Mouse (Mus musculus) midbrain, embryonic 15.5 days (tissue): ENCODE measurements at regions not wholly inside any gene's neighbourhood (a gene's known extent, or its start where the extent isn't known, plus 50 kb on each side); places are given as distances from the start of the nearest gene placed in this dataset.

Source experiments
- ATAC-seq: fragments of 200-750 bp; cut with Nextera tagmentation; replicated peaks from 2 replicates; pipeline ENCODE4 v1.8.0; 2017; ENCODE audit warnings: moderate TSS enrichment
- H3K27ac ChIP-seq: fragments of 300-500 bp; sonication (generic); 2 replicates; pipeline ENCODE4 v1.5.1; 2015; ENCODE audit warnings: mild to moderate bottlenecking, inconsistent platforms
- H3K27me3 ChIP-seq: fragments of 300-500 bp; sonication (generic); replicated peaks from 2 replicates; pipeline ENCODE4 v1.6.1; 2015; ENCODE audit warnings: inconsistent platforms
- H3K36me3 ChIP-seq: fragments of 300-500 bp; sonication (generic); replicated peaks from 2 replicates; pipeline ENCODE4 v1.6.1; 2015; ENCODE audit warnings: inconsistent platforms
- H3K4me1 ChIP-seq: fragments of 300-500 bp; sonication (generic); 2 replicates; pipeline ENCODE4 v1.6.1; 2015; ENCODE audit warnings: inconsistent platforms
- H3K4me2 ChIP-seq: fragments of 300-500 bp; sonication (generic); 2 replicates; pipeline ENCODE4 v1.6.1; 2015; ENCODE audit warnings: inconsistent platforms, mild to moderate bottlenecking, moderate library complexity
- H3K4me3 ChIP-seq: fragments of 300-500 bp; sonication (generic); 2 replicates; pipeline ENCODE4 v1.5.1; 2015; ENCODE audit warnings: mild to moderate bottlenecking, inconsistent platforms
- H3K9ac ChIP-seq: fragments of 300-500 bp; sonication (generic); 2 replicates; pipeline ENCODE4 v1.6.1; 2015; ENCODE audit warnings: mild to moderate bottlenecking, inconsistent platforms
- H3K9me3 ChIP-seq: fragments of 300-500 bp; sonication (generic); 2 replicates; pipeline ENCODE4 v1.6.1; 2016; ENCODE audit warnings: inconsistent platforms
- WGBS: fragments of 180-500 bp; shearing (Covaris S2); methylation state at CpG from one replicate; pipeline ENCODE4 v1.1.7; 2015; ENCODE audit warnings: mixed read lengths; 5-methylcytosine and 5-hydroxymethylcytosine counted together

DNA sequence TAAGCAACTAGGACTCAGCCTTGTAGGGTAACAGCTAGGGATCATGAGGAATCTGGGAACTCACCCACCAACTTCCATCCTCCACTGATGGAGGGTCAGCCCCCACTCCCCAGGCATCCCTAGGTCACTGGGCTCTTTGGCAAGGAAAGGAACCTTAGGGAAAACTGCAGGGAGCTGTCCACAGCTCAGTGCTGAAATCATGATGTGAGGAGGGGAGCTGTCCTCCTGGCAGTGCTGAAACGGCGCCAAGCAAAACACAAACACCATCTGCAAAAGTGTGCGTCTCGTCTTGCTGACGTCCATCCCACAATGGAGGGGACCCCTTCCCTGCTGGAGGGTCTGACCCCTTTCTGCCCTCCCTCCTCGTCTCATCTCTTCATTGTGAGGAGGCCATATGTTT is 68.6 kb upstream of the Rph3a start:
- Histone ChIP-seq H3K4me3 (no peak overlapping the region), H3K9ac (no peak overlapping the region), H3K4me1 (peaks cover 8% of the 10 kb centered on the region), H3K4me2 (no peak overlapping the region), H3K36me3 (no peaks in the 10 kb centered on the region), H3K27me3 (no peaks in the 10 kb centered on the region), H3K27ac (no peak overlapping the region), H3K9me3 (no peaks in the 10 kb centered on the region)
- ATAC-seq, result no peak
- 22% methylated on average over 6 of the region's 6 CpGs for WGBS

DNA sequence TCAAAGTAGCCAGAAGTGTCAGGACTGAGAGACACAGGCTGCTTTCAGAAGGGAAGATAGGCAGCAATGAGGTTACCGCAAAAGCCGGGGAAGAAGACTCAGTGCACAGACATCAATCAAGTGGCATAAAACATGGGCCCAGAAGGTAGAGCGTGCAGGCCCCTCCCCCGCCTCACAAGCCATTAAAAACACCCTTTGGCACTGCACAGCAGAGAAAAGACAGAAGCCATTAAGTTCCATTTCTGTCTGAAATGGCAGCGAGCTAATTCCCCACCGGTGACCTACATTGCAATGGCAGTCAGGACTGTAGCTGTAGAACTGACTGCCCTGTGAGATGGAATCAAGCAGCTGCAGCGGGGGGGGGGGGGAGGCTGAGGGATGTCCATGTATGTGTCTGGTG is 66.8 kb upstream of the Rph3a start:
- Histone ChIP-seq H3K27ac (peak overlapping the region; percentile 57), H3K9ac (no peak overlapping the region), H3K4me1 (peaks cover 8% of the 10 kb centered on the region), H3K9me3 (no peaks in the 10 kb centered on the region), H3K4me2 (no peak overlapping the region), H3K27me3 (no peaks in the 10 kb centered on the region), H3K4me3 (no peak overlapping the region), H3K36me3 (no peaks in the 10 kb centered on the region)
- 57% methylated on average over 6 of the region's 7 CpGs for WGBS
- no peak for ATAC-seq

DNA sequence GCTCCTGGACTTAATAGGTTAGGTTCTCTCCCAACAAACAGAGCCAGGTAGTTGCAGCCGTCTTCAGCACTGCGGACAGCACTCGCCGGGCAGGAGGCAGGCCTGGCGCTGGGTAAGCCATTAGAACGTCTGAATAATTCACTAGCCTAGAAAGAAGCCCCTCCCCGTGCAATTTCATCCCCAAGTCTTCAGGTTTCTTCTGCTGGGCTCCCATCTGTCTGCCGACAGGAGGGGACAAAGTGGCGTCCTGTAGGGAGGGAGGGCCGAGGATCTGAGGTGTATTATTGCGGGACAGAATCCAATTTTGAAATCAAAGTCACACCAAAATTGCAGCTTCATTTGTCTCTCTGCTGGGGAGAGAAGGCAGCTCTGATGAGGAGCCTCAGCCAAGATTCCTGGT is 58.9 kb upstream of the Rph3a start:
- H3K27ac ChIP-seq, result 0 out of 2 replicates have a peak overlapping the region, but pooled peaks have one; percentile 36
- H3K9ac ChIP-seq, result no peak overlapping the region
- ATAC-seq, result no peak; the same call in 1 of the 2 replicates
- H3K36me3 ChIP-seq, result no peaks in the 10 kb centered on the region
- H3K9me3 ChIP-seq, result no peaks in the 10 kb centered on the region
- 6% methylated on average over 11 of the region's 11 CpGs for WGBS
- H3K4me3 ChIP-seq, result no peak overlapping the region
- H3K4me1 ChIP-seq, result peaks cover 14% of the 10 kb centered on the region
- no peak overlapping the region for H3K4me2 ChIP-seq
- H3K27me3 ChIP-seq, result no peaks in the 10 kb centered on the region

DNA sequence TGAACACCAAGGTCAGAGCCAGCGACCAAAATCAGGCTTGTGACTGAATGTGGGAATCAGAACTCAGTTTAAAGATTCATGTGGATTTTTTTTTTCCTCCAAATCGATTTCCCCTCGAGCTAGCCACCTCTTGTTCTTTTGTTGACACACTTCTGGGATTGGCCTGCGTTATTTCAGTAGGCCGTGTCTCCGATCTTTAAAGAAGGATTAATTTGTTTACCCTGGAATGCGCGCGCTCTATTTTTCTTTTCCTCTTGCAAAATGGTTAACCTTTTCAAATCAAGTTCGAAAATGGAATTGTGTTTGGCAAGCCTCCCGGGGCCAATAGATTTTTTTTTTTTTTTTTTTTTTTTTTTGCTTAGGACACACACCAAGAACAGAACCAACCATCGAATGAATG is 54.8 kb upstream of the Rph3a start:
- H3K4me1 ChIP-seq, result peaks cover 21% of the 10 kb centered on the region
- H3K4me2 ChIP-seq, result no peak overlapping the region
- H3K36me3 ChIP-seq, result no peaks in the 10 kb centered on the region
- H3K4me3 ChIP-seq, result no peak overlapping the region
- no peaks in the 10 kb centered on the region for H3K27me3 ChIP-seq
- no peak for ATAC-seq
- WGBS, result 51% methylated on average over 12 of the region's 12 CpGs
- H3K9me3 ChIP-seq, result no peaks in the 10 kb centered on the region
- H3K27ac ChIP-seq, result no peak overlapping the region
- no peak overlapping the region for H3K9ac ChIP-seq

DNA sequence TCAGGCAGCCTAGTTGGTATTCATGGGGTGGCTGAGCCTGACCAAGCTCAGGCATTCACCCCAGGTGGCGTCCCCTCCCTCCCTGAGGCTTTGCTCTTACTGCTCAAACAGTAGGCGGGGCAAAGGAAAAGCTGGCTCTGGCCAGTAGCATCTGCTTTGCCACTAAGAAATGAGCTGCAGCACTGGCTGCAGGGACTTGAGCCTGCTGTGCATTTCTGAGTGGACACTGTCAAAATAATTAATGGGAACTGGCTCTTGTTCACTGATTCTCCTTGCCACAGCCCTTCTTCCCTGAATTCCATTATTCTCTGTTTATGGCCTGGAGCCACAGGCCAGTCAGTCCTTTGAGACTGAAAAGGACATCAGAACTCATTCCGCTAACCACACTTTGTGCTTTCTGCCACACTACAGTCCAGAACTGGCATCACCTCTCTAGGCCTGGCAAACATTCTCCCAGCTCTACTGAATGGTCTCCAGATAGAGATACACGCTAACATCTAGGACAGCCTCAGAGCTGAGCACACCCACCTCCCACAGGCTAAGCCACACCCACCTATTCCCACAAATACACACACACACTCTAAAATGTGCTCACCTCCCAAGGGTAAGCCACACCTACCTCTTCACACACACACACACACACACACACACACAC is 53.2 kb upstream of the Rph3a start:
- no peaks in the 10 kb centered on the region for H3K27me3 ChIP-seq
- no peaks in the 10 kb centered on the region for H3K9me3 ChIP-seq
- no peak overlapping the region for H3K4me2 ChIP-seq
- H3K4me1 ChIP-seq, result peaks cover 11% of the 10 kb centered on the region
- no peaks in the 10 kb centered on the region for H3K36me3 ChIP-seq
- H3K27ac ChIP-seq, result no peak overlapping the region
- no peak for ATAC-seq
- no peak overlapping the region for H3K4me3 ChIP-seq
- H3K9ac ChIP-seq, result no peak overlapping the region
- WGBS, result 35% methylated on average over 4 of the region's 4 CpGs

DNA sequence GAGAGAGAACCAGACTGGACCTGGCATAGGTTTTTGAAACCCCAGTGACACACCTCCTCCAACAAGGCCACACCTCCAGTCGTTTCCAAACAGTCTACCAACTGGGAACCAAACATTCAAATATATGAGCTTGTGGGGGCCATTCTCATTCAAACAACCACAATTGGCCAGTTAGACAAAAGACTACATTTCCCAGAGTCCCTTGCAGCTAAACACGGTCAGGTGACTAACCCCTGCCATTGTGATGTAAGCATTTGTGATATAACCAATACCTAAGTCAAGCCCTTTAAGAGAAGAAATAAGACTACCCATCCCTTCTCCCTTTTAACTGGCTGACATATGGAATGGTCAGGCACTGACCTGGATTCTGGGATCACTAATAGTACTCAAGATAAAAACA is 51.8 kb upstream of the Rph3a start:
- Histone ChIP-seq H3K27ac (no peak overlapping the region), H3K9me3 (no peaks in the 10 kb centered on the region), H3K9ac (no peak overlapping the region), H3K4me3 (no peak overlapping the region), H3K4me1 (peaks cover 11% of the 10 kb centered on the region), H3K27me3 (no peaks in the 10 kb centered on the region), H3K36me3 (no peaks in the 10 kb centered on the region), H3K4me2 (no peak overlapping the region)
- WGBS, result 74% methylated on average over 2 of the region's 2 CpGs
- no peak for ATAC-seq
